Mouse (Mus musculus) 3T3-L1 (cell line): ENCODE data around the gene Mbnl3.

Source experiments
- DNase-seq: peaks from one replicate; pipeline ENCODE4 v3.0.0-alpha.2; 2015; ENCODE audit warnings: low read depth, low spot score

The Mbnl3 gene

DNA sequence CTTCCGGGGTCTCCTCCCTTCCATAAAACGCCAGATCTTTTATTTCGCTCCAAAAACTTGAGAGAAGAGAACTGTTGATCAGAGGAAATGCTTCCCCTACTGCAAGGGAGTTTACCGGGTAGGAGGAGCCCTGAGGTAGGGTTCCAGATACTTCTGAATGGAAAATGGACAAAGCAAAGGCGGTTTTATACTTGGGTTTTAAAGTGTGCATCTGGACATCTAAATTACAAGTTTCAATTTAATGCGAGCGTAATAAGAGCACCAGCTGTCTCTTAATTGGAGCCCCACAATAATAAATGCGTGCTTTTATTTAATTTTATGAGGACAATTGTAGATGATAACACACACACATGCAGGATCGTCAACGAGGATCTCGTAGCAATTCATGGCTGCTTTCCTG, at the start of gene Mbnl3:
Mbnl3 (minus strand) TSS at position 101 of the 400 bp plus-strand sequence.
- DNase-seq: no peak

DNA sequence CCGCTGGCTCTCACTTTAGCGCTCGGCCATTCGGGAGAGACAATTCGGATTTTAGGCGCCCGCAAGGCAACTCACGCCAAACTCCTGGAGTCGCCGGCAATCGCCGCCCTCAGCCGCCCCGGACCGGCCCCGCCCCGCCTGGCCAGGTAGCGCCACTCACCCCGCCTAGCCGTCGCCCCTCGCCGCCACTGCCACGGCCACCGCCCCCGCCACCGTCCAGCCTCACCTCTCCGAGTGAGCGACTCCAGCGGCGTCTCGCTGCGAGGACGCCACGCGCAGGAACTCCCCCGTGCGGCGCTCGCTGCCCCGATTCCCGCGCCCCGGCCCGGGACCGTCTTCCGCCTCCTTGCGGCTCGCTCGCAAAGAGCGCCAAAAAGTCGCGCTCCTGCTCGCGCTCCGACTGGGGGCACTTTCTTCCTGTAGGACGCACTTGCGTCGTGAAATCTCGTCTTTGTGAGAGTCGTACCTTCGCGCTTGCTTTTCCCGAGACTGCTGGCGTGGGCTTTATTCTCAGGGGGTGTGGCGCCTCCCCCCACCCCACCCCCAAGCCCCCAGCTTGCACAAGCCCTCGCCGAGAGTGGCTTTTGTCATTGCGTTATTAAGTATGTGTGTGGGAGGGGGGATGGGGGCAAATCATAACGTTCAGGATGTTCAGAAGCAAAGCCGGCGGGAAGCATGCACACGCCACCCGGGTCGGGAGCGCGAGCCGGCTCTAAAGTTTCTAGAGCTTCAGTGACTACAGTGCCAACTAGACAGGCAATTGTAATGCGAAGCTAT, 596 bp downstream of the Mbnl3 start:
- peak; percentile 44 for DNase-seq

DNA sequence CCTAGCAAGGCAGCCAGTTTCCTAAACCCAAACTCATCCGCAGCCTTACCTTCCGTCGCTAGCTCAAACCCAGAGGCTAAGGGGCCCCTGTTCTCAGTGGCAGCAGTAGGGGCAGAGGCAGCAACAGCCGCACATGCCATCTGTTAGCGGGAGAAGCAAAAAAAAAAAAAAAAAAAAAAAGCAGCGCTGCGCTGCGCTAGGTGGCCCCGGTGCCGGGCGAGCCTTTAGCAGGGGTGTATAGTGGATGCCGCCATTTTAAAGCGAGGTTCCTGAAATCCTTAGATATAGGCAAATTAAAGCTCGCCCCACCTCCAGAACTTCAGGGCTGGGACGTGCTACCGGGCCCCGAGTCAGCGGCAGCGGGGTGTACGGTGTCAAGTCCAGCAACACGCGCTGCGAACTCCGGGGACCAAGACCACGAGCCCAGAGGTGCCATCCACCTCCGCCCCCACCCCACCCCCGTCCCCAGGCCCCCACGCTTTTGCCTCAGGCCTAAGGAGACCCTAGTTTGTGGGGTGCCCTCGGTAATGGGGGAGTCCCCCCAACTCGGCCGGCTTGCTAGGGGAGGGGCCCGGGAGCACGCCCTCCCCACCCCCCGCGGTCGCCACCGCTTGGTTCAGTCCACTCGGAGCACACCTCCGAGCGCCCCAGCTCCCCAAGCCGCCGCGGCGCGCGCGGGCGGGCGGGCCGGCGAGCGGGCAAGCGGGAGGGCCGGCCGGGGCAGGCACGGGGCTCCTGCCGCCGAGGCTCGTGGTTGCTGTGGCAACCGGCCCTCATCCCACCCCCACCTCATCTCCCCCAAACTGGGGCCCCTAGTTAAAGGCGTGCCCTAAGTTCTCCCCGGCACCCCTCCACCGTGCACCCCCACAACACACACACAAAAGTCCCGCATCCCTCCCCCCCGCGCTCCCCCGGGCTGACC, 1.4 kb downstream of the Mbnl3 start:
- peak; percentile 74 for DNase-seq

DNA sequence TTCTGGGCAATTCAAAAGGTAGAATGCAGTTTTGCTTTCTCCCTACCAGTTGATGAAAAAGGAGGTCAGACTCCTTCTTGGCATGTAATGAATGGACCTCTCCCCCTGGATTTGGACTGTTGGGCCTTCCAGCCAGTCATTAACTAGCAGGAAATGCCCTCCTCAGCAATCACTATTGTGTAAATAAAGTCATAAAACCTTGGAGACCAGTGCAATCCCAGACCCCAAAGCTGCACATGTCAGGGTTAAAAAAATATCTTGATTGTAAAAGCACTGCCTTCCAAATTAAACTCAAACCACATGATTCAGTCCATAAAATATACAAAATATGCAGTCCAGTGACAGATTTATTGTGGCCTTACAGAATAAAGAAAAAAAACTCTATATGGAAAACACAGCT, 9.3 kb downstream of the Mbnl3 start:
- DNase-seq: peak; percentile 28

DNA sequence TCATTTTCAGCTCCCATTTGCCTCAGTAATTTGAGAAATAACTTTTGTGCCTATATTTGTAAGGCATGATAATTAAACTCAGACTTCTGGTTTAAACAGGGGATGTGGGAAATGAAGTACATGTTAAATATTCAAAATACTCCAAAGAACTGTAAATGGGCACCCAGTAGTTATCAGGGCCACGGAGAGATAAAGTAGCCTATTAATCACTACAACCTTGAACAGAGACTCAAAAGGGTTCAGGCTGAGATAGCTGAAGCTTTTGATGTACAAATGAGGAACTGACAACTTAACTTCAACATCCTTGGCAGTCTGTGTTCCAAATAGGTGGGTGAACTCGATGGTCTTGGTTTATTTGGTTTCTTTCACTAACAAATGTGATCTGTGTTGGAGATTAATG, 34.4 kb downstream of the Mbnl3 start:
- DNase-seq: no peak

DNA sequence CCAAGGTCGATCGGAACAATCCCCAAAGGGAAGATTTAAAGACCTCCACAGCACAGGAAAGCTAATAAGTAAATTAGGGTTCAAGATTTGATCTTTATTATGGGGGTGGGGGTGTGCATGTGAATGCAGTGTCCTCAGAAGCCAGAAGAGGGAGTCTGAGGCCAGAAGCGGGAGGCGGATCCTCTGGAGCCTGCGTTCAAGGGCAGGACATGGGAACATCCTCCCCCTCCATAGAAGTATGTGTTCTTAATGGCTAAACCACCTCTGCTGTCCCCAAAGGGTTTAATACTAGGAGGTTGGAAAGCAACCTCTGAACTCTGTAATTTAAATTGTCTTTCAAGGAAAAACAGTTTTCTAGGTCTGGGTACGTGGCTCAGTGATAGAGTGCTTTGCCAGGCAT, 34.9 kb downstream of the Mbnl3 start:
- no peak for DNase-seq

DNA sequence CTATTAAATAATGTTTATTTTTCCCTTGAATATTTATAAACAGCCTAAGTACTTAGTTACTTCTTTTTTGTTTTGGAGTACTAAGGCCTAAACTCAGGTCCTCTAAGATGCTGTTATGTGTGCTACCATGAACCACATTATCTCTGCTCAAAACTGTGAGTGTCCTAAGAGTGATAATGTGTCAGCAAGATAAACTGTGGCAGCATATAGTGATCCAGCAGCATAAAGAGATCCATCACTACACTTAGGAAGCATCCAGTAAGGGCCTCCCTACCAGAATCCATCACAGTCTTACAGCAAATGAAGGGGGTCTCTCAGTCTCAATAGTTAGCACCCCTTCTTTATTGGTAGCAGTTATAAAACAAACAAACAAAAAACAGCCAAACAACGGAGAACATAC, 35.9 kb downstream of the Mbnl3 start:
- DNase-seq: no peak

DNA sequence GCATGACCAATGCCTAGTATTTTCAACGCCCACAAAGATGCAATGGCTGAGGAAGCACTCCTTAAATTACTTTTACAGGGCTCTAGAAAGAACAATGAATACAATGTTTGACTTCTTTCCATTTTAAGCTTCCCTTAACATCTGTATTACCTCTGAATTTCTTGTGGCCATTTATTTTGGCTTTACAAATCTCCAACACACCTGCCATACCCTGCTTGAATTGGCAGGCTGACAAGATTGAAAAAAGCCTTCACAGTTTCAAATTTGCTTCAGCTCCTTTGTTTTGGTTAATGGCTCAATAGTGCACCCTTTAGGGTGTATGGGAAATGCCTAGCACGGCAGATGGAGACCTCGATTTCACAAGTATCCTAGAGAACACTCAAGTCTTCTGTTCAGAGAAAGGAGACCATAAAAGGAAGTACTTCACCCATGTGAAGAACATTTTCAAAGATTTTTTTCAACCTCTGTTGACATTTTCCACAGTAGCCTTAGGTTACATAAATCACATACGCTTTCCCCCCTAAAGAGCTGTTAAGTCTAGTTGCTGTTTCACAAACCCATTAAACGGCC, 36.8 kb downstream of the Mbnl3 start:
- DNase-seq: peak; percentile 6

DNA sequence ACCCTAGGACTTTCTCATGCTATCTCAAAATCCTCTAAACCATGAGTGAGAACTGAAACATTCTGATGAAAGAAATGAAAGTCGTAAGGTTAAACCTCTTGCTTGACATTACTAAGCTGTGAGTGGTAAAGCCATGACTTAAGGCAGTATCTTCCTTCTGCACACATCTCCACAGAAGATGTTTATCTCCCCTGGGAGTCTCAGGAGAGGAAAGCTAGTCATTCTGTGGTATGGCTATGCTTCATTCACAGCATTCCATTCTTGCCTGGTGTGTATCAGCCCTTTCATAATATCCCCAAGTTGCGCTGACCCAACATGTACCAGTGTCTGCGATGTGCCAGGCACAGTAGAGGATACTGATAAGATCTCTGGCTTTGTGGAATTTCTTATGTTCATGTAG, 38.4 kb downstream of the Mbnl3 start:
- peak; percentile 80 for DNase-seq

DNA sequence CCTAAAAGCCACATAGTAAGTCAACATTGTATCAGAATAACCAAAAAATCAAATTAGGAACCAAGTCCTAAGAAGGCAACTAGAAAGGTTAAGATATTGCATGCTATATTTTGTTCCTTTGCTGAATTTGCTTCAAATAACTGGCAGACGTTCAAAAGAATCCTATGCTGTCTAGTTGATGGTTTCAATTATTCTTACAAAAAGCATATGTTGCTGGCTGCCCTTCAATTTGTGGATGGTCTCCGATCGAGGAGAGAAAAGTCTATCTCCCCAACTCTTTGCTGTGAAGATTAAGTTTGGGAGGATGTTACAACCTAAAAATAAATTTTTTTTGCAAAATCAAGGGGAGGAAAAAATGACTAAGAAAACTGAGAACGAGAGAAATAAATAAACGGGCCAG, 41.6 kb downstream of the Mbnl3 start:
- no peak for DNase-seq

DNA sequence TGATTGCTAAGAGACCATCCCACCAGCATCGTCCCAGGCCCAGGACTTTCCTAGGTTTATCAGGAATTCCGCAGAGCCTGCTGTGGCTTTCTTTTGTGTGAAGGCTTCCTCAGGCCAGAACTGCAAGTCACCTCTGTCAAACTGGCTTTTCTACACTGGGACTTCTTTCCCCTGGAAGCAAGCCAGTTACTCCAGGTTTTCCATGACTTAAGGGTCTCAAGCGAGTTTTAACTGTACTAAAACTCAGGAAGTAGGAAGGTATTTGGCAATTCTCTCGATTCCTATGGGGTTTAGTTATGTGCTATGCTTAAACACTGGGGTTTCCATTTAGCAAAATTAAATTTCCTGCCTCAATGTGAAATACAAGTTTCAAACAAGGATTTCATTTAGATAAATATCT, 57.9 kb downstream of the Mbnl3 start:
- DNase-seq: no peak

DNA sequence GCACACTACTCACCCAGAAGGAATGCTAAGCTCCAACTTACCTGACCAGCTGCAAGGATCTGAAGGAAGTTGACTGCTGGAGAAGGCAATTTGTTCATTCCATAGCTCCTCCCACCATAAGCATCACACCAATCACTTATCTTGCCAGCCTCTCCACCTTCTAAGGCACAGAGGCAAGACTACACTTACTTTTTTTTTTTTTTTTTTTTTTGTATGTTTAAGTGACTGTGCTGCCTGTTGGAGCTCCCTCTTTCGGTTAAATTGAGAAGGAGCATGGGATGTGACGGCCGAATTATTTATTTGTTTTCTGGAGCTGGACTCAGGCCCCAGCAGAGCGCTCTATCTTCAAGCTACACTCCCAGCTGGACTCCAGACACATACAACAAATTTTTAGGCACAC, 60.0 kb downstream of the Mbnl3 start:
- peak; percentile 48 for DNase-seq

DNA sequence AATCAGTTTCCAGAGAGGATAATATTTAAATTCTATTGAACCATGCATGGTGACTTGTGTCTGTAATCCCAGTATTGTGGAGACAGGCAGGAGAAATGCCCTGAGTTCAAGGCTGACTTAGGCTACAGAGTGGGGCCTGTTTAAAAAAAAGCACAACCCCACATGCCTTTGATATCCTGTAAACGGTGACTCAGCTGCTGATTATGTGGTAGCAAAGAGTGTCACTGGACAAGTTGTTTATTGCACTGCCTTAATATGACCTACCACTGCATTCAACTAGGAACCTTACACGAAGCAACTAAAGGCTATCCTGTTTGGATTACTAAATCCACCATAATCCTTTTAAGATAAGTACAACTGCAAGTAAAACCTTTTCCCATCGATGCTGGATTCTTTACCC, 66.3 kb downstream of the Mbnl3 start:
- DNase-seq: peak; percentile 67

DNA sequence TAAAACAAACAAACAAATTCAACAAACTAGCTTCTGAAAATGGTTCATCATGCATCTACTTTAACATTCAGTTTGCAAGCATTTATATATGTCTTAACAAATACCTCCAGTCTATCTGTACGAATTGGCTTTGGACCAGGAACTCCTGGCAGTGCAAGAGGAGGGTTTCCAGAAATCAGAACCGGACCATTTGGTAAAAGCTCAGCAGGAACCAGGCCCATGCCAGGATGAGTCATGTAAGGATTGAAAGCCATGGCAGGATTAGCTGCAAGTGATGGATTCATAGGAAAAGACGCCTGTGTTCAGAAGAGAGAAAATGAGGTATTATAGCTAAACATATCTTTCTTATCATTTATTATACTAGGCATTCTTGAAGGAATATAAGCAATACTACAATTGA, 75.0 kb downstream of the Mbnl3 start:
- DNase-seq: peak; percentile 34

DNA sequence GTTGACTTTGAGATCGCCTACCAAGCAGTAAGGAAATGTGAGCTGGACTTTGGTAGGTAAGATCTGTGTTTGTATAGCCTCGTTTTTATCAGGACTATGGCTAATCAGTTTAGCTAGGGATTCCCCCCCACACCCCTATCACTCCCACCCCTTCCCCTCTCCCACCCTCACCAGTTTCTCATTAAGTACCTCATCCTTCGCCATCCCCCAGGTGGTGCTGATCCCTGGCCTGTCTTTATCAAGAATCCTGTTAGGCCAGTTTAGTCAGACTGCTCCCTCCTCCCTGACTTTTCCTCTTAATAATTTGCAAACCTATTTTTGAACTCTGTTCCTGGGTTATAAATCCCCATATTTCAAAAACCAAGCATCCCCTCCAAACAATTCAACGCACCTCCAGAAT, 103.6 kb downstream of the Mbnl3 start:
- DNase-seq: no peak

DNA sequence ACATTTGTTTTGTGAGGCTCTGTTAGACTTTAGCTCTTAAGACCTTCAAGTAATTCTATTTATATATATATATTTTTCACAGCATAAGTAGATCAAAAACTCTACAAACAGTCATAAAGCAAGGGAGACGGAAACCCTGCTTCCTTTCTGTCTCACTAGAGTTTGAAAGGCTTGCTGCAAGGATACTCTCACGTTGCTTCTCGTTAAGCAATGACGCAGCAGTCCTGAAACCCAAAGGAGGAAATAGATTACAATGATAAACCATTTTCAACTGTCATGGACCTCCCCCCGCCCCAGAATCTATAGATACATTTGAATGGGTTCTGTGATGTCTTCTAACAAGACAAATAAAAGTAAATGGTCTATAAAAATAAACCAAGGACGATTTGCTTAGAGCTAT, 121.4 kb downstream of the Mbnl3 start:
- no peak for DNase-seq

DNA sequence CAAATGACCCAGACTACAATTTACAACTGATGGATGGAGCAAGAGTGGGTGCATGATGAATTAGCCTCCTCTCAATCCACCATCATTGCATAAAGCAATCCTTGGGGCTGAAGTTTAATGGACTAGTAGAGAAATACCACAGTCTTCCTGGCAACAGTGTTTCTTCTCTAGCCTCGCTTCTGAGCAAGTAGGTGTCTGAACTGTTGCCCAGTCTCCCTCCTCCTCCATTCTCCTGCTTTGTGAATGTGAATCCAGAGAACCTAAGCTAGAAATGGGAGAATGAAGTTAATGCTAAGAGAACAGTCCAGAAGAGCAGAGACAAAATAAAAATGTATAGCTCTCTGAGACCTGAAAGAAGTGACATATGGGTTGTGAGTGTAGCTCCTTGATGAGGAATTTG, 122.1 kb downstream of the Mbnl3 start:
- no peak for DNase-seq

DNA sequence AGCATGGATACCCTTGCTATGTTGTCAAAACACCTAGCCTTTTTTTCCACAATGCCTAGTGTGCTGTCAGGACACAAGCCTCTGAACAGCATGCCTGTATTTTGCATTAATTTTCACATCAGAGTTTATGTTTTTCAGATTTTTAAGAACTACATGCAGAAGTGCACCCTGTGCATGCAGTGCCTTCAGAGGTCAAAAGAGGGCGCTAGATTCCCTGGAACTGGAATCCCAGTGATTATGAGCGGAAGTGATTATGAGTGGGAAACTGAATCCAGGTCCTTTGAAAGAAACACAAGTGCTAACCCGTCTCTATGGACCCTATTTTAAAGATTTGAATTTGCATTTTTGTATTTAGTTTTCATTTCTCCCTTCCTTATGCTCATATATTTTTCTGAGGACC, 129.6 kb downstream of the Mbnl3 start:
- peak; percentile 62 for DNase-seq
